Mouse (Mus musculus) megakaryocyte, embryonic 14.5 days (primary cell): ENCODE results near the gene Dnah3.

Source experiments
- FLI1 ChIP-seq: IDR thresholded peaks from 2 replicates; pipeline ENCODE4 v1.6.1; 2012; ENCODE audit warnings: low read length, inconsistent platforms, mixed read lengths
- GATA1 ChIP-seq: IDR thresholded peaks from 3 replicates; pipeline ENCODE4 v1.6.1; 2012; ENCODE audit warnings: mixed read lengths, low read length, inconsistent platforms, borderline replicate concordance

DNA sequence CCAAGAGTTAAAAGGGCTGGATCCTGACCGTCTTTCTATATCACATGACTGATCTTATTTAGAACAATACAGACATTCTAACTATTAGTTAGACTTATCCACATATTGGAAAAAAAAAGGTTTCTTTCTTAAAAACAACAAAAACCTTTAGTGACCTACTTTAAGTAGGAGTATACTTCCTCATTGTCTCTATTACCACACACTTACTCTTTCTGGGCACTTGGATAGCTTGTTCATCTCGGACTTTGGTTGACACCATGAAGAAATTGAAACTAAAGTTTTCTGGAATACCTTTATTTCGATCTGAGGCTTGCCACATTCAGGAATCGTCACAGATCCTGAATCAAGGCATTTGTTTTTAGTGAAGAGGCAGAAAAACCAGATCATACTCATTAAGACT lies 174.0 kb downstream of the Dnah3 start:
- TF ChIP-seq GATA1 (no peak), FLI1 (no peak)
